Comparison of ENCODE assay signal across 17 mouse cellular contexts in the genomic region with DNA sequence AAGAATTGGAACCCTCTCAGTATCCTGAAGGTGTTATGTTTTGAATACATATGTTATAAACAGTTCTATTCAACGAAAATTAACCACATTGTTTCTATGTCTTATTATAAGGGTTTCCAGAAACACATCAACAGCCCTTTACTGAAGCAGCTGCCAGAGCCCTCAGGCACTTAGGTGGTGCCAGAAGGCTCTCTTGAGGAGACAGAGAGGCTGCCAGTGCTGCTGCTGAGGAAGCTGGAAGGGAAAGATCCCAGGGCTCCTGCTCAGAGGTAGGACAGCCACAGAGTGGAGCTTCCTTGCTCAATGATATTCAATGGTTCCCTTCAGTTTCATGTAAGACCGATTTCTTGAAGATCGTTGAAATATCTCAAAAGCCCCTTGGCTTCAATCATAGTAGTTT.
DNase-seq lines count a peak whose midpoint lies in the region; ATAC-seq and TF ChIP-seq lines count a peak whose summit lies in the region.
"Had no signal": no experiment of that assay in that cellular context is flagged by ENCODE, and none has a peak within 500 bp of the region (broad histone marks: within the 10 kb centered on the region; RNA-seq: fewer than 3 reads in every experiment).

No protein-coding gene starts in this region.

- H3K36me3 ChIP-seq in hindbrain, postnatal 0 days (ENCODE audit: insufficient read depth, low read length): no peaks in the 10 kb centered on the region
- H3K36me3 ChIP-seq in hindbrain, embryonic 12.5 days: no peaks in the 10 kb centered on the region
- no peaks in the 10 kb centered on the region for H3K36me3 ChIP-seq in midbrain, postnatal 0 days (ENCODE audit: insufficient read depth, low read length)
- H3K36me3 ChIP-seq in midbrain, embryonic 14.5 days (ENCODE audit: control insufficient read depth, insufficient read depth, low read length): no peaks in the 10 kb centered on the region
- H3K36me3 ChIP-seq: embryonic facial prominence, embryonic 10.5 days; embryonic facial prominence, embryonic 12.5 days had no signal

- WGBS in hindbrain, postnatal 0 days: 80% methylated on average over 3 of the region's 3 CpGs
- WGBS in hindbrain, embryonic 12.5 days: 84% methylated on average over 3 of the region's 3 CpGs
- WGBS in midbrain, postnatal 0 days: 81% methylated on average over 3 of the region's 3 CpGs
- WGBS in midbrain, embryonic 14.5 days: 84% methylated on average over 3 of the region's 3 CpGs

- H3K9me3 ChIP-seq in hindbrain, postnatal 0 days (ENCODE audit: low read length): no peaks in the 10 kb centered on the region
- H3K9me3 ChIP-seq in hindbrain, embryonic 12.5 days (replicated peaks): no peaks in the 10 kb centered on the region
- no peaks in the 10 kb centered on the region for H3K9me3 ChIP-seq in midbrain, postnatal 0 days (ENCODE audit: low read length)
- no peaks in the 10 kb centered on the region for H3K9me3 ChIP-seq in midbrain, embryonic 14.5 days (ENCODE audit: control insufficient read depth, low read length)
- H3K9me3 ChIP-seq: embryonic facial prominence, embryonic 10.5 days; embryonic facial prominence, embryonic 12.5 days; forebrain, embryonic 13.5 days had no signal

- ATAC-seq in hindbrain, postnatal 0 days: no peak
- no peak for ATAC-seq in hindbrain, embryonic 12.5 days (ENCODE audit: low FRiP score)
- no peak for ATAC-seq in midbrain, postnatal 0 days (ENCODE audit: low FRiP score)
- no peak for ATAC-seq in midbrain, embryonic 14.5 days (ENCODE audit: low FRiP score, low TSS enrichment)
- ATAC-seq: forebrain, embryonic 13.5 days; forebrain, postnatal 0 days had no signal

- TF ChIP-seq CTCF in hindbrain, postnatal 0 days (IDR thresholded peaks at IDR 0.05; ENCODE audit: low read depth): no peak
- TF ChIP-seq CTCF in midbrain, postnatal 0 days (IDR thresholded peaks at IDR 0.05): no peak

- peak; percentile 12 to 17 for DNase-seq in cerebellum, postnatal 14 days
- DNase-seq in cerebellum, adult 8-10 months: no peak
- peak; percentile 21 for DNase-seq in hindbrain, postnatal 0 days (ENCODE audit: low spot score)
- DNase-seq in midbrain, postnatal 0 days (ENCODE audit: low spot score): peak; percentile 23
- DNase-seq in midbrain, embryonic 14.5 days: no peak
- no peak for DNase-seq in natural killer cell, adult 2 months (ENCODE audit: low spot score in 2 of 2)
- DNase-seq: adrenal gland, adult 2 months; adrenal gland, postnatal 10 days; adrenal gland, postnatal 25 days; cerebellum, adult 11 months; cerebellum, adult 18-20 months; cerebellum, adult 9-10 months; forebrain, postnatal 0 days had no signal

- no peak overlapping the region for H3K27ac ChIP-seq in hindbrain, postnatal 0 days
- H3K27ac ChIP-seq in hindbrain, embryonic 12.5 days: no peak overlapping the region
- H3K27ac ChIP-seq in midbrain, postnatal 0 days (ENCODE audit: low read depth, low read length): no peak overlapping the region
- H3K27ac ChIP-seq in midbrain, embryonic 14.5 days (replicated peaks; ENCODE audit: low read depth, low read length): no peak overlapping the region
- H3K27ac ChIP-seq: embryonic facial prominence, embryonic 10.5 days; embryonic facial prominence, embryonic 12.5 days; forebrain, embryonic 13.5 days had no signal

- no peaks in the 10 kb centered on the region for H3K27me3 ChIP-seq in hindbrain, postnatal 0 days (ENCODE audit: insufficient read depth, low read length)
- no peaks in the 10 kb centered on the region for H3K27me3 ChIP-seq in hindbrain, embryonic 12.5 days
- H3K27me3 ChIP-seq in midbrain, postnatal 0 days (ENCODE audit: insufficient read depth, low read length): no peaks in the 10 kb centered on the region
- H3K27me3 ChIP-seq in midbrain, embryonic 14.5 days (ENCODE audit: control insufficient read depth, insufficient read depth, low read length): no peaks in the 10 kb centered on the region
- H3K27me3 ChIP-seq: embryonic facial prominence, embryonic 12.5 days; forebrain, embryonic 13.5 days had no signal

- no peak overlapping the region for H3K9ac ChIP-seq in hindbrain, postnatal 0 days (replicated peaks; ENCODE audit: low read length)
- no peak overlapping the region for H3K9ac ChIP-seq in hindbrain, embryonic 12.5 days
- no peak overlapping the region for H3K9ac ChIP-seq in midbrain, postnatal 0 days (replicated peaks; ENCODE audit: low read length, poor library complexity, severe bottlenecking)
- no peak overlapping the region for H3K9ac ChIP-seq in midbrain, embryonic 14.5 days (replicated peaks; ENCODE audit: low read length)
- H3K9ac ChIP-seq: embryonic facial prominence, embryonic 12.5 days; forebrain, embryonic 13.5 days; forebrain, postnatal 0 days had no signal

- H3K4me2 ChIP-seq in hindbrain, postnatal 0 days (ENCODE audit: low read depth, low read length): no peak overlapping the region
- H3K4me2 ChIP-seq in hindbrain, embryonic 12.5 days (replicated peaks): no peak overlapping the region
- H3K4me2 ChIP-seq in midbrain, postnatal 0 days (ENCODE audit: low read depth, low read length, poor library complexity, severe bottlenecking): no peak overlapping the region
- H3K4me2 ChIP-seq in midbrain, embryonic 14.5 days (ENCODE audit: low read length): no peak overlapping the region
- H3K4me2 ChIP-seq: embryonic facial prominence, embryonic 12.5 days; forebrain, embryonic 13.5 days had no signal

- no peak overlapping the region for H3K4me3 ChIP-seq in hindbrain, postnatal 0 days (ENCODE audit: low read length)
- H3K4me3 ChIP-seq in hindbrain, embryonic 12.5 days: no peak overlapping the region
- no peak overlapping the region for H3K4me3 ChIP-seq in midbrain, postnatal 0 days (ENCODE audit: low read depth, low read length)
- H3K4me3 ChIP-seq in midbrain, embryonic 14.5 days (replicated peaks; ENCODE audit: low read depth, low read length): no peak overlapping the region
- H3K4me3 ChIP-seq: embryonic facial prominence, embryonic 10.5 days; embryonic facial prominence, embryonic 12.5 days; forebrain, embryonic 13.5 days had no signal

- no peaks in the 10 kb centered on the region for H3K4me1 ChIP-seq in hindbrain, postnatal 0 days (ENCODE audit: insufficient read depth, low read length)
- H3K4me1 ChIP-seq in hindbrain, embryonic 12.5 days: no peaks in the 10 kb centered on the region
- no peaks in the 10 kb centered on the region for H3K4me1 ChIP-seq in midbrain, postnatal 0 days (ENCODE audit: insufficient read depth, low read length)
- no peaks in the 10 kb centered on the region for H3K4me1 ChIP-seq in midbrain, embryonic 14.5 days (ENCODE audit: control insufficient read depth, insufficient read depth, low read length)
- H3K4me1 ChIP-seq: embryonic facial prominence, embryonic 10.5 days; embryonic facial prominence, embryonic 12.5 days; forebrain, embryonic 13.5 days had no signal

Comparison
In these comparisons a context has a peak if more than half of its experiments do, and no peak if none do; other contexts are left out.
1. DNase-seq: peak in cerebellum, postnatal 14 days (2 of 2), hindbrain, postnatal 0 days (single experiment) and midbrain, postnatal 0 days (single experiment); none in cerebellum, adult 8-10 months (single experiment), midbrain, embryonic 14.5 days (single experiment) and natural killer cell, adult 2 months (0 of 2).